Mouse (Mus musculus): ENCODE data around the gene Gm37240.

The Gm37240 gene

DNA sequence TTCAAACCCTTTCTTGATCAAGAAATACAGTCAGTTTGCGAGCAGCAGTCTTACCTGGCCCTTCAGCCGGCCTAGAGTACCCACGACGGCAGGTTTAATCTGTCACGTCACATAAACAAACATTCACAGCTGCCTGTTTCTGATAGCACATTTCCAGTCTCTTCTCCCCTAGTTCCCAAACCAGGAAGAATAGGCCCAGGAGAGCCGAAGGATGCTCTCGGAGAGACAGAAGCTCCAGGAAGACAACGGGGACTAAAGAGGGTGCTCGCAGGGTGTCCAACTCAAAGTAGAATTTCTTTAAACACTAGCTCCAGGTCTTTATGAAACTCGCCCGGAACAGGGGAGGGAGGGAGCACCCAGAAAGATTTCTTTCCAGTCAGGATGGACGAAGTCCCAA lies 1408.4 kb downstream of the Gm37240 start:
- no peak for DNase-seq (ENCODE audit: low spot score in 2 of 2)

DNA sequence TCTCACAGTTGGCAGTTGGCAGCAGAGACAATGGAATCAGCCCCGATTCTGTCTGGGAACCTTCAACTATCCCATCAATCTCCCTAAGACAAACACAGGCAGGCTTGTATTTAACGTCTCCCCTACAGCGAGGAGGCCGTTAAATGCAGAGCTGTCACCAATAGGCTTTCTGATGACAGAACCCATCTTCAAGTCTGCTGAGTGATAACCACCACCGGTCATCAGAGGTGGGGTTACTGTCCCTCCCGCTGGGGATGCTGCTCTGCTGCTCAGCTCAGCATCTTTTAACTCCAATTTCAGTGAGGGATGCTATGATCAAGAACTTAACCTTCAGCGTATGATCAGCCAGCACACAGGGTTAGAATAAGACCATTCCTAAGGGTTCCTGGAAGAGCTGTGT lies 1409.1 kb downstream of the Gm37240 start:
- no peak for DNase-seq (ENCODE audit: low spot score in 2 of 2)

DNA sequence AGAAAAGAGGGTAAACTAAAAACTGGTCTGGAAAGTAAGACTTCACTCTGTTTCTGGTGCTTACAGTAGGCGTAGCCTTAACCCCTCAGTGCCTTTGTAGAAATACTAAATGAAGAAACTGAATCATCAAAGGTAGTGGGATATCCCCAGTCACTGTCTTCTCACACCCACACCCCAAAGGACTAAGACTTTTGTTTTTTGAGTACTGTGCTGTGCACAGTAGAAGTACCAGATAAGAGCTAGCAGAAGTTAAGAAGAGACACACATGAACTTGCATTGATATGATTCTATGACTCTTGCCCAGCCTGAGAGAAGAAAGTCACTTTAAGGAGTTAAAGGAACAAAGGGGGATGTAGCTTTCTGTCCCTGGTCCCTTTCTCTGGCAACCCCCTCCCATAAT lies 1409.8 kb downstream of the Gm37240 start:
- no peak for DNase-seq (ENCODE audit: low spot score in 2 of 2)

DNA sequence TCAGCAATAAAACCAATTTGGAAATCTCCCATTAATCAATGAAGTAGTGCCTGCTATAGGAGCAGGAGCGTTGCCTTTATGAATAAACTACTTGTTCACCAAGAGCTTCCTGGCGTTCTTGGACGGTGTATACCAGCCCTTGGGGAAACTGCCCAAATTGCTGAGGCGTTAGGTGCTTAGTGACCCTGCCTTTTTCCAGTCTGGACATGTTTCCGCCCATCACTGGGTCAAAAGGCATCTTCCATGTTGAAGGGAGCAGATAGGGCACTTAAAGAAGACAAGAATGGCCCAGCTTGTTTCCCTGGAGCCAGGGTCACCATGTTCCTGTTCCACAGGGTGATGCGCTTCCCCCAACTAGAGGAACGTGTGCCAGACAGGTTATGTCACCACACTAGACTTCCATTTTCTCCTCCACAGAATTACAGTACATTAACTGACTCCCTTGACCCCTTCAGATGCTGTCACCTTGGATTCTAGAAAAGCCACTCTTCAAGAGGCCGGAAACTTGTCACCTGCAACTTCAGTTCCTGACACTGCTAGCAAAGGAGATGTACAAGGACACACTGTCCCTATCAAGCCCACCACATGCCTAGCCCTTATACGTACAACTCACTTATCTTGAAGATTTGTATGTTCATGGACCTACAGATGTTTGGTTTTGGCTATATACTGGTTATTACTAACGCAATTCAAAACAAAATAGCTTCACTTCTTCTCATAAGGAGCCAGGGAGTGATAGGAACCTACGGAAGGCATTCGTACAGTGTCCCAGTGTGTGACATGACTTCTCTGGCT lies 1412.1 kb downstream of the Gm37240 start:
- no peak for DNase-seq (ENCODE audit: low spot score in 2 of 2)

DNA sequence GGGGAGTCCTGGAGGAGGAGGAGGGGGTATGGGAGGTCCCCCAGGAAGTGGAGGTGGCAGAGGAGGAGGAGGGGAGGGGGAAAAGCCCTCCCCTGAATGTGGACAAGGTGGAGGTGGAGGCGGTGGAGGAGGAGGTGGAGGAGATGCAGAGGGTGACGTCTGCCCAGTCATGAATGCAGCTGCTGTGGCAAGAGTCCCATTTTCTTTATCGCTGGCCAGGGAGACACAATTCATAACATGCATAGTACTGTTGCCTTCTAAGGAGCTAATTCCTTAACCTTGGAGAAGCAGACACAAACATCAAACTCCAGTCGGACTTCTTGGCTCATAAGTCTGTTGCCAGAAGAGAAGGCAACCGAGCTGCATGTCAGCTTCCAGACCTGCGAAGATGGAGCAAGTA lies 1412.9 kb downstream of the Gm37240 start:
- DNase-seq (ENCODE audit: low spot score in 2 of 2) = no peak

DNA sequence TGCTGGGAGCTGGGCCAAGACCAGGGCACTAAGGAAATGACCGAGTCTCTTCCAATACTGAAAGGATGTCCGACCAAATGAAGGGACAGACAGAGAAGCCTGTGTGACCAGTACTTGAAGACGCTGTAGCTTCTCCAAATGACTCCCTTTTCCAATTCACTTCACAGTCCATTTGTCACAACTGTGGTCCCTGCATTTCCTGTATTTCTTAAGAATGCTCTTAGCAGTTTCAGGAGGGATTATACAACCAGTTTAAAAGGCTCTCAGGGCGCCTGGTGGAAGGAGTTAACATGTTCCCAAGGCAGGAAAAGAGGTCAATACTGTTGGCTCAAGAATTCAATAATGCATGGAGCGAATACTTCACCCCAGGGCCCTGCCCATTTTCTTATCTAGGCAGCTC lies 1414.4 kb downstream of the Gm37240 start:
- no peak for DNase-seq (ENCODE audit: low spot score in 2 of 2)

DNA sequence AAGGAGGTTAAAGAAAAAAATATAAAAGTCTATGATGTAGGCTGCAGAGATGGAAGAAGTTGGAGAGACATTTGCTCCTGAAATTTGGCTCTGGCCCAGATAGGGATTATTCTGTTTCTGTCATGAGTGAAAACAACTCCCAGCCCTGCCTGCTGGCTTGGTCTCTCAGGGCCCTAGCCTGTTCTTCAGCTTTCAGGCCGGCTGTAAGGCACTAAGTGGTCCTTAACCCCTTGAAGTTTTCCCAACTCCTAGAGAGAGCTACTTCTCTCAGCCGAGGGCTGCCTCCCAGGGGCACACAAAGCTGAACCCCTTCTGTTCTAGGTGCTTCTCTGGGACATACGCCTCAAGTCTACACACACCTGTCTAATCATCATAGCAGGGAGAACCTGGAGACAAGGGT lies 1414.8 kb downstream of the Gm37240 start:
- DNase-seq (ENCODE audit: low spot score in 2 of 2) = no peak

DNA sequence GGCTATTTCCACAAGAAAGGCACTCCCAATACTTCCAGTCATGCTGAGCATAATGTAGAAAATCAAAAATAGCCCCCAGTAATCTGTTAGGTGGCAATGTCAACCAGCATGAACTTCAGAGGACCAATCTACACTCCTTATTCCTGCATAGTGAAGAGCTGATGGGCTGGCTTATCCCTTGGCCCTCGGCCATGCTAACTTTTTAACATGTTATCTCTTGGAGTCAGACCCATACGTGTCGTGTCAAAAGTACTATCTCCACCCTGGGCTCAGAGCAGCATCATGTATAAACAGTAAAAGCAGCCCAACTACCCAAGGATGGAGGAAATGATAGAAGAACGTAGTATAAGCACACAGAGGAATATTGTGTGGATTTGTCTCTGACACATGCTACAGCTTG lies 1416.2 kb downstream of the Gm37240 start:
- DNase-seq (ENCODE audit: low spot score in 2 of 2) = no peak

DNA sequence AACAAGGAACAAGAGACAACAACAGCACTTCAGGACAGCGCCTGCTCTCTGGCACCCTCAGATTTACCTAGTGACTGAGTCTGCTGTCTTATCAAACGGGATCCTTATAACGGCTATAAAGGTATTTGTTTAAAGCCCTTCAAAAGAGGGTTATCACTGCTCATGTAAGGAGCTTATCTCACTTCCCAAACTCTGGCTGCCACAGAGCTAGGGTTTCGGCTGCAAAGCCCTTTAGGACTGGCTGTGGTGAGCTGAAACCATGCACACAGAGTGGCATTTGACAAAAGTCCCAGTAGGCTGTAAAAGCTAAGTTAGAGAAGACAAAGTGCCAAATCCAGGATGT lies 1419.2 kb downstream of the Gm37240 start:
- DNase-seq (ENCODE audit: low spot score in 2 of 2) = no peak

DNA sequence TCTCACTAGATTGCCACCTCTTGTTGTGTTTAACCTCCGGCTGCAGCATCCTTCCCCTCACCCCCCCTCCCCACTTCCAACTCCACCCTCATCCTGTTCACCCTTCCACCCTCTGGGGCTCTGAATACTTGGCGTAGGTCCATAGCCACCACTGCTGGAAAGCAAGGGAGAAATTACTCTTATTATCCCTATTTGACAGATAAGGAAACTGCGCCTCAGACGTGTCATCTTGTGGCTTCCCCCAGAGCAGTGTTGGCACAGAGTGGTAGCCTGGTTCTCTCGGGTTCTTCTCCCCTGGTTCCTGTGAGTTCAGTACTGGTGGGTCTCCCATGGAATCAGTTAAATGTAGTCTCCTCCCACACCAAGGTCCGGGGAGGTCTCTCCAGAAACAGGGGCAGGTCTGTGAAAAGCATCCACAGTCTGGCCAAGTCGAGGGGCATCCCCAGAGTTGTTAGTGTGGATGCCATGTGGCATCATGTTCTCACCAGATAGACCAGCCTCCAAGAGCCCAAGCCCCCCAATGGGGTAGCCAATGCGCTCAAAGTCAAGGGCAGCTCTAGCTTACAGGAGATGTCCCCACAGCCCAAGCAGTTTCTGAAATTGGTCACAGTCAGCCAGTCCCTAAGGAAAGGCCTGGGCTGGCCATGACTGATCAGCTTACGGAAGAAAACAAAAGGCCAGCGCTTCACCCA lies 1419.8 kb downstream of the Gm37240 start:
- DNase-seq (ENCODE audit: low spot score in 2 of 2) = no peak

DNA sequence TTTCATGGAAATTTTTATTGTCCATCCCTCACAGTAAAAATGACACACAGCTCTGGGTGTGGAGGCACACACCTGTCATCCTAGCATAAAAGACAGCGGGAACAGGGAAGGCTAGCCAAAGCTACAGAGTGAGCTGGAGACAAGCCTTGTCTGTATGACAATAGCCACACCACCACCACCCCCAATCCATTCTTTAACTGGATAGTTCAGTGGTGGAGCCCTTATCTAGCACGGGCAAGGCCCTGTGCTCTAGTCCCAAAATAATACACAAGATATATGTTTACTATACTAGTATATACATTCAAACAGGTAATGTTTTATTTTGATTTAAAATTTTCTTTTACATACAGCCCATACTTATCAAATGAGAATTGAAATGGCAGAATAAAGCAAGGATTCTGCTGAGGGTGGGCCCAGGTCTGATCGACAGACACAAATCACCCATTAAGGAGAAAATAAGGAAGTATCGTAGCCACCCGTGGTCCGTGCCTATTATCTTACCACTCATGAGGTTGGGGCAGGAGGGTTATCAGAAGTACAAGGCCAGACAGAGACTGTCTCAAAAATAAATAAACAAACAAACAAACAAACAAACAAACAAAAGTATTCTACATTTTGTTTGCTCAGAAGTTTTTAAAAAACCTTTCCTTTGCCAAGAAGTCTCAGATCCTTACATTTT lies 1421.4 kb downstream of the Gm37240 start:
- DNase-seq (ENCODE audit: low spot score in 2 of 2) = no peak

DNA sequence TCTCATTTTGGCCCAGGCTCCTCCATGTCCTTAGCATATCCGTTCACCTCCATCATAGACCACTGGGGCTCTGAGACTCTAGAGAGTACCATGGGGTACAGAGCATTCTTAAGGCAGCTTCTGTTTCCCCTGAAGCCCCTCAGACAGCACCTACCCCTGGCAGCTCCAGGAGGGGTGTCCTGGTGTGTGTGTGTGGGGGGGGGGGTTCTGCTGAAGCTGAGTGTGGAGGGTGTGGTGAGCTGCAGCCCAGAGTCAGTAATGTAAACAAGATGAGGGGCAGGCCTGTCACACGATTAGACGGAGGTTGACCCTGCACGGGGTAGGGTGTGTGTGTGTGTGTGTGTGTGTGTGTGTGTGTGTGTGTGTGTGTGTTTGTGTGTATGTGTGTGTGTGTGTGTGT lies 1425.6 kb downstream of the Gm37240 start:
- no peak for DNase-seq (ENCODE audit: low spot score in 2 of 2)

DNA sequence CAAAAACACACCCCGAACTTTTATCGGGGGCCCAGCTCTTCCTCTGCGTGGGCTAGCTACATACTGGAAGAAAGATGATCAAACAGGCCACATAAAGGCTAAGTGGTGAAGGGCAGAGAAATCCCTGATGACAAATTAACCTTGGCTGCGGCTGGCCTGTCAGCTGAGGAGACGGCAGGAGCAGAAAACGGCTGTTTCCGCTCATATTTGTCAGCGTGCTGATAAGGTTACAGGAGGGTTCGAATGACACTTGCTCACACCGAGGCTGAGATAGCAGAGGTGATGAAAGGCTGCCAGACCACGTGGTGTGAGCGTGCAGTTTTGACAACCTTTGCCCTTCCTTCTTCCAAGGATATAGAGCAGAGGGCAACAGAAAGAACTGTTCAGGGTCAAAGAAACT lies 1426.4 kb downstream of the Gm37240 start:
- no peak for DNase-seq (ENCODE audit: low spot score in 2 of 2)

DNA sequence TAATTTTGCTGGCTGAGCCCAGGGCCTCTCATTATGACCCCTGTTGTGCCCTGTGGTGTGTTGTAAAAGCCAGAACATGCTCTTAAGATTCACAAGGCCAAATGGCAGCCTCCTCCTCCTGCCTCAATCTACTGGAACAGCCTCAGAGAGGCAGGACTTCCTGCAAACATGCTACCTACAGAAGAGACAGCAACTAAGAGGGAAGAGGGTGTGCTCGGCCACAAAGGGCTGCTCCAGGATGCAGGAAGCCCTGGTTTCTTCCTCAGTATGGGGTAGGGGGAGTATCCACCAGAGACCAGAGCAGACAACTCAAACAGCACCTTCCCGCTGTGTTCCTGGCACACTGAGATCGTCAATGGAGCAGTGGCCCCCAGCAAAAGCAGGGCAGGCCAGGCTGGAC lies 1426.8 kb downstream of the Gm37240 start:
- DNase-seq (ENCODE audit: low spot score in 2 of 2) = no peak

DNA sequence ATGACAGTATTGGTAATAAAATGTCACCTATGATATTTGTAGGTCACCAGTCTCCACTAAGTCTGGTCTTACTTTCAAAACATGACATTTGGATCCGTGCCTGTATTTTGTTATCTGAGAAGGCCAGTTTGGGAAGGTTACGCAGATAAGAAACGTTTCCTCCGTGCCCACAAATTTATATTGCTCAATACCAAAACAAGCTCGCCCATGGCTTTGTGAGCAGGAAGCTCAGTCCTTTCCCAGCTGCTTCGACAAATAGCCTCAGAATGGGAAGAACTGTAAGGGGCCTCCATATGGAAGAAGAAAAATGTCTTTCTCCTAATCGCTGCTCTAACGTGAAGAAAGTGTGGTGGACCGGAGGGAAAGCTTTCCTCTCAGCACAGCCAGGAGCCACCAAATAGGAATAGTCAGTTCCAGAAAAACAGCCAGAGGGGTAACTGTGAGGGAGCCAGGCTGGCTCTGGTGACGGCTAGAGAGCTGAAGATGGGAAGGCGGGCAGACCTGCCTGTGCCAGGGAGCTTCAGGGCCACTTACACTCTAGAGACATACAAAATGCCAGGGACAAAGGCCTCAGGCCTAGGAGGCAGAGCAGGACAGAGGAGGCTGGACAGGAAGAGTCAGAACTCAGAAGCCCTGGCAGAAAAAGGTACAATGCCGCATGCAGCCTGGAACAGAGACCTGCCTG lies 1431.4 kb downstream of the Gm37240 start:
- DNase-seq (ENCODE audit: low spot score in 2 of 2) = no peak

DNA sequence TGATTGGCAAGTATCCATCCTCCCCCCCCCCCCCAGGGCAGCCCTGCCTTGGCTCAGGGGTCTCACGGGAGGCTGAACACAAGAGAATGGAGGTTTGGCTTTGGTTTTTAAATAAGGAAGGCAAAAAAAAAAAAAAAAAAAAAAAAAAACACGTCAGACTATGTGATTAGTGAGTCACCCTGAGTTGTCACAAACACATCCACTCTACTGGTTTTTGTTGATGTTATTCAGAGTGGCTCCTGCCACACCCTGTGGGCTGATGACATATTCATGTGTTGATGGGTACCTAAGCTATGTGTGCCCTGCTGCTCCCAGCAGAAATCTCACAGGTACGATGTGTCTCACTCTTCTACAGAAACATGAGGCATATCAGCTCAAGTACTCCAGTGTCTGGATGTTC lies 1436.7 kb downstream of the Gm37240 start:
- DNase-seq (ENCODE audit: low spot score in 2 of 2) = no peak

DNA sequence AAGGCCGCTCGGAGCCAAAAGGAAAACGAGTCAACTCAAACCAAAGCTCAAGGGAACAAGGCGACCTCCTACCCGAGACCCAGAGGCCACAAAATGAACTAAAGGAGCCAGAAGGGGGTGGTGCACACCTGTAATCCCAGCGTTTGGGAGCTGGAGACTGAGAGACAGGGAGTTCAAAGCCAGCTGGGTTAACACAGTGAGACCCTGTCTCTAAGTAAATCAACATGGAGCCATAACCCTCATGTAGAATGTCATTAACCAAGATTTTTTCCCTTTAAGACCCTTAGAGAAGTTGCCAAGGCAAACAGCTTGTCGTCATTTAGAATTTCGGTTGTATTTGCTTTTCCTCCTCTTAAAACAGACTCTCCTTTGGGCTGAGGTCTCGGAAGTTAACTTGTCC lies 1438.3 kb downstream of the Gm37240 start:
- DNase-seq (ENCODE audit: low spot score in 2 of 2) = no peak

DNA sequence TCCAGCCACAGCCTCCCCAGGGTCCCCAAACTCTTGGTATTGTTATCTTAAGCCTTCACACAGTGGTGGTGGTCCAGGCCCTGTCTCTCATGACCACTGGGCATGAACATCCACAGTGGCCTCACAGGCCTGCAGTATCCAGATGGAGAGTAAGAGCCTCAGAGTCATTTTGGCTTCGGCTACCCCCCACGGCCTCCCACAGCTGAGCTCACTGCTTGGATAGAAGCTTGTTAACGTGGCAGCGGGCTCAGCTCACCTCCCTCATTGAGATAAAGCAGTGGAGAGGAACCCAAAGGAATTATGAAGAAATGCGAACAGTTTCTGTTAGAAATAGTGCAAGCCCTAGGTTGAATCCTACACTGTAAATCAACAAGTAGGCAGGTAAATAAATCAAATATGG lies 1439.5 kb downstream of the Gm37240 start:
- DNase-seq (ENCODE audit: low spot score in 2 of 2) = no peak

Data from cerebellum, postnatal 4 days (tissue).